Mouse (Mus musculus) MEL (cell line): ENCODE data around the gene Lrig3. TPM values are rescaled to one million over a fixed set of nuclear protein-coding genes. Genes with fewer than 3 reads are reported as not detected.

Source experiments
- DNase-seq: peaks from one replicate; pipeline ENCODE4 v3.0.0; 2011; ENCODE audit warnings: low read depth, low spot score
- H3K27ac ChIP-seq: 2 replicates; pipeline ENCODE4 v1.5.1; 2012; ENCODE audit warnings: low read depth, mild to moderate bottlenecking, control low read depth, low read length, moderate library complexity; ENCODE audit not compliant: control insufficient read depth
- H3K27me3 ChIP-seq, 2 experiments: fragments of 150-350 bp in 1 of 2; sonication (generic) in 1 of 2; 2 replicates each; pipeline ENCODE4 v1.6.1; 2012; ENCODE audit warnings: low read length in 2 of 2, mild to moderate bottlenecking in 2 of 2, improper control_type of control experiment in 1 of 2, moderate library complexity in 1 of 2; ENCODE audit not compliant: insufficient read depth in 2 of 2, control insufficient read depth in 1 of 2
- H3K36me3 ChIP-seq, 2 experiments: 2 replicates each; pipeline ENCODE4 v1.6.1; 2012 to 2014; ENCODE audit warnings: low read length in 2 of 2, improper control_type of control experiment in 1 of 2, inconsistent platforms in 1 of 2, mild to moderate bottlenecking in 1 of 2; ENCODE audit not compliant: insufficient read depth in 2 of 2, control insufficient read depth in 1 of 2
- H3K4me1 ChIP-seq, 2 experiments: fragments of 150-350 bp in 1 of 2; sonication (generic) in 1 of 2; 2 replicates each; pipeline ENCODE4 v1.6.1; 2012; ENCODE audit warnings: low read length in 2 of 2, improper control_type of control experiment in 1 of 2, mild to moderate bottlenecking in 1 of 2; ENCODE audit not compliant: insufficient read depth in 2 of 2, control insufficient read depth in 1 of 2
- H3K4me3 ChIP-seq, 2 experiments: fragments of 150-350 bp in 1 of 2; sonication (generic) in 1 of 2; 2 replicates each; pipeline ENCODE4 v1.5.1; 2012; ENCODE audit warnings: low read depth in 2 of 2, low read length in 2 of 2, mild to moderate bottlenecking in 2 of 2, moderate library complexity in 2 of 2, control low read depth in 1 of 2, improper control_type of control experiment in 1 of 2; ENCODE audit not compliant: control insufficient read depth in 1 of 2, insufficient read depth in 1 of 2
- H3K79me2 ChIP-seq: 2 replicates; pipeline ENCODE4 v1.6.1; 2012; ENCODE audit warnings: mild to moderate bottlenecking, low read length, moderate library complexity; ENCODE audit not compliant: control insufficient read depth, poor library complexity, insufficient read depth
- H3K9ac ChIP-seq: 2 replicates; pipeline ENCODE4 v1.6.1; 2012; ENCODE audit warnings: low read depth, mild to moderate bottlenecking, control low read depth, low read length, moderate library complexity; ENCODE audit not compliant: control insufficient read depth, poor library complexity, severe bottlenecking
- H3K9me3 ChIP-seq: fragments of 150-350 bp; sonication (generic); replicated peaks from 2 replicates; pipeline ENCODE4 v1.6.1; 2012; ENCODE audit warnings: mild to moderate bottlenecking, low read length, improper control_type of control experiment, moderate library complexity; ENCODE audit not compliant: insufficient read depth
- BHLHE40 ChIP-seq: IDR thresholded peaks from 2 replicates; pipeline ENCODE4 v1.6.1; 2012; ENCODE audit warnings: low read depth, mild to moderate bottlenecking, inconsistent platforms, low read length, improper control_type of control experiment, borderline replicate concordance
- CHD1 ChIP-seq: IDR thresholded peaks from 2 replicates; pipeline ENCODE4 v1.6.1; 2012; ENCODE audit warnings: low read depth, mild to moderate bottlenecking, inconsistent platforms, low read length, improper control_type of control experiment
- CTCF ChIP-seq, 3 experiments: IDR thresholded peaks in 2 of 3; conservative IDR thresholded peaks in 1 of 3; 2 replicates each; pipeline ENCODE4 v1.5.1; 2011 to 2012; ENCODE audit warnings: low read length in 3 of 3, low read depth in 2 of 3, mild to moderate bottlenecking in 2 of 3, improper control_type of control experiment in 1 of 3, inconsistent platforms in 1 of 3, mixed read lengths in 1 of 3, moderate library complexity in 1 of 3; ENCODE audit not compliant: control insufficient read depth in 1 of 3, insufficient read depth in 1 of 3, poor library complexity in 1 of 3, severe bottlenecking in 1 of 3
- ELF1 ChIP-seq: IDR thresholded peaks from 2 replicates; pipeline ENCODE4 v1.6.1; 2014; ENCODE audit warnings: low read depth, mild to moderate bottlenecking, inconsistent platforms, low read length, improper control_type of control experiment, moderate library complexity
- EP300 ChIP-seq, 2 experiments: IDR thresholded peaks; 2 replicates each; pipeline ENCODE4 v1.6.1; 2011; ENCODE audit warnings: improper control_type of control experiment in 2 of 2, low read length in 2 of 2, low read depth in 1 of 2, mild to moderate bottlenecking in 1 of 2
- HCFC1 ChIP-seq: IDR thresholded peaks from 2 replicates; pipeline ENCODE4 v1.6.1; 2012; ENCODE audit warnings: low read depth, mild to moderate bottlenecking, inconsistent platforms, low read length, improper control_type of control experiment, moderate library complexity
- JUND ChIP-seq: IDR thresholded peaks from 2 replicates; pipeline ENCODE4 v1.6.1; 2011; ENCODE audit warnings: low read depth, mild to moderate bottlenecking, improper control_type of control experiment, low read length
- KAT2A ChIP-seq: conservative IDR thresholded peaks from 2 replicates; pipeline ENCODE4 v1.6.1; 2012; ENCODE audit warnings: low read depth, low read length, improper control_type of control experiment, inconsistent platforms
- MAFK ChIP-seq: IDR thresholded peaks from 2 replicates; pipeline ENCODE4 v1.6.1; 2011; ENCODE audit warnings: low read depth, mild to moderate bottlenecking, low read length, improper control_type of control experiment, borderline replicate concordance
- MAZ ChIP-seq: IDR thresholded peaks from 2 replicates; pipeline ENCODE4 v1.6.1; 2012; ENCODE audit warnings: low read depth, mild to moderate bottlenecking, inconsistent platforms, low read length, improper control_type of control experiment
- MYB ChIP-seq: IDR thresholded peaks from 2 replicates; pipeline ENCODE4 v1.6.1; 2011; ENCODE audit warnings: mild to moderate bottlenecking, low read depth, low read length, improper control_type of control experiment
- POLR2A ChIP-seq, 2 experiments: IDR thresholded peaks; 2 replicates each; pipeline ENCODE4 v1.6.1; 2011 to 2012; ENCODE audit warnings: low read length in 2 of 2, mild to moderate bottlenecking in 2 of 2, control low read depth in 1 of 2, improper control_type of control experiment in 1 of 2, low read depth in 1 of 2, moderate library complexity in 1 of 2; ENCODE audit not compliant: control insufficient read depth in 1 of 2, insufficient read depth in 1 of 2, poor library complexity in 1 of 2
- POLR2AphosphoS2 ChIP-seq: IDR thresholded peaks from 2 replicates; pipeline ENCODE4 v1.6.1; 2011; ENCODE audit warnings: low read length, improper control_type of control experiment
- POLR2AphosphoS5 ChIP-seq: IDR thresholded peaks from 2 replicates; pipeline ENCODE4 v1.6.1; 2012; ENCODE audit warnings: low read depth, borderline replicate concordance, mild to moderate bottlenecking, inconsistent platforms, low read length, moderate library complexity, mixed read lengths
- RAD21 ChIP-seq: IDR thresholded peaks from 2 replicates; pipeline ENCODE4 v1.6.1; 2011; ENCODE audit warnings: mild to moderate bottlenecking, low read depth, low read length, improper control_type of control experiment
- RCOR1 ChIP-seq: IDR thresholded peaks from 2 replicates; pipeline ENCODE4 v1.6.1; 2012; ENCODE audit warnings: low read depth, mild to moderate bottlenecking, inconsistent platforms, low read length, improper control_type of control experiment
- SMC3 ChIP-seq: IDR thresholded peaks from 2 replicates; pipeline ENCODE4 v1.6.1; 2011; ENCODE audit warnings: low read depth, low read length, improper control_type of control experiment
- TBP ChIP-seq: IDR thresholded peaks from 2 replicates; pipeline ENCODE4 v1.8.0; 2011; ENCODE audit warnings: low read depth, low read length, improper control_type of control experiment
- TCF12 ChIP-seq: IDR thresholded peaks from 2 replicates; pipeline ENCODE4 v1.6.1; 2014; ENCODE audit warnings: low read depth, mild to moderate bottlenecking, inconsistent platforms, low read length, improper control_type of control experiment, moderate library complexity
- ZC3H11A ChIP-seq: IDR thresholded peaks from 2 replicates; pipeline ENCODE4 v1.6.1; 2012; ENCODE audit warnings: low read depth, mild to moderate bottlenecking, inconsistent platforms, low read length, improper control_type of control experiment
- ZKSCAN1 ChIP-seq: IDR thresholded peaks from 2 replicates; pipeline ENCODE4 v1.6.1; 2012; ENCODE audit warnings: low read depth, mild to moderate bottlenecking, inconsistent platforms, low read length, improper control_type of control experiment, moderate library complexity
- ZMIZ1 ChIP-seq: IDR thresholded peaks from 2 replicates; pipeline ENCODE4 v1.6.1; 2012; ENCODE audit warnings: low read depth, mild to moderate bottlenecking, inconsistent platforms, low read length, improper control_type of control experiment, moderate library complexity
- ZNF384 ChIP-seq: IDR thresholded peaks from 2 replicates; pipeline ENCODE4 v1.6.1; 2012; ENCODE audit warnings: low read depth, mild to moderate bottlenecking, inconsistent platforms, low read length, improper control_type of control experiment
- polyA plus RNA-seq, 2 experiments: library from polyadenylated mRNA; stranded (reverse) in 1 of 2; unstranded in 1 of 2; fragments of >175 nt in 1 of 2; fragments of >200 nt in 1 of 2; gene quantifications; 2 replicates each; pipeline versions ENCODE4 v1.2.1 to v1.2.4; 2012; ENCODE audit warnings: low replicate concordance in 2 of 2, low read depth in 1 of 2; ENCODE audit not compliant: insufficient read length in 2 of 2, insufficient read depth in 1 of 2, missing spikeins in 1 of 2
- total RNA-seq: library from RNA; depleted of rRNA; stranded (reverse); fragments of 300-350 nt; gene quantifications from 2 replicates; pipeline ENCODE4 v1.2.3, GENCODE M21; 2012

Lrig3 gene
- total and polyA plus RNA-seq, 3 experiments: not detected

DNA sequence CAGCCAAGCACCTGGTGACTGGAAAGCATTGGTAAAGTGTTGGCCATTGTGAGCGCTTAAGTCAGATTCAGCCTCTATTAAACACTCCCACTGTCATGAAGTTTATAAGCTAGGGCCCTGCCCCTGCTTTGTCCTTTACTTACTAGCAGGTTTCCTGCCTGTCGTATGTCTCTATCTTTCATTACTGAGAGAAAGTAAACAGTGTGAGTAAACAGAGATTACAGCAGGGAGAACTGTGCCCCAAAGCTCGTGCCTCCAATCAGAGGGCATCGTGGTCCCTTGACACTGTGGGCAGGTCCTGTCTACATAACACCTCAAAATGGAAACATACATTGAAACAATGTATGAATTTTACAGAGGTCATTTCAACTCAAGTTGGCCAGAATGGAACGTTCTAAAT lies 14.3 kb upstream of the Lrig3 start:
- DNase-seq: no peak
- no peaks in the 10 kb centered on the region for H3K79me2 ChIP-seq
- H3K4me3 ChIP-seq: no peak overlapping the region
- H3K9me3 ChIP-seq: no peaks in the 10 kb centered on the region
- H3K4me1 ChIP-seq: no peaks in the 10 kb centered on the region
- TF ChIP-seq HCFC1 (no peak), BHLHE40 (no peak), MAFK (no peak), RCOR1 (no peak), ZKSCAN1 (no peak), POLR2AphosphoS2 (no peak), TBP (no peak), ZNF384 (no peak), KAT2A (no peak), TCF12 (no peak), SMC3 (no peak)
- H3K9ac ChIP-seq: no peak overlapping the region
- H3K36me3 ChIP-seq: no peaks in the 10 kb centered on the region
- no peaks in the 10 kb centered on the region for H3K27me3 ChIP-seq
- no peak overlapping the region for H3K27ac ChIP-seq

DNA sequence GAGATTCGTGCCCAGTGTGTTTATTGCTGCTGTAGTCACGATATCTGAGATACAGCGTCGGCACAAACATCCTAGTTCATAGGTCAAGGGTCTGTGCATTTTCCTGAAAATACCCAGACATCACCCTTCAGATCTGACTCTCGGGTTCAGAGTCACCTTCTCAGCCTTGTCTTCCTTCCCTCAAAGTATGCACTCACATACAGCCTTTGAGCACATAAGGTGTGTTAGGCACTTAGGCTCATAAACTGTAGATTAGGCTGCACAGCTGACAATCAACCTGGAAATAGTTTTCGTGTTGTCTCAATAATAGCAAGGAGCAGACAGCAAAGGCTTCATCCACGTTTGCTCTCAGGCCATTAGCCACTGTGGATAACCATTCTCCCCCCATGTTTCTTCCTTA lies 11.6 kb upstream of the Lrig3 start:
- TF ChIP-seq RAD21 (no peak), MAZ (no peak), ZKSCAN1 (no peak), MYB (no peak), ZC3H11A (no peak), BHLHE40 (no peak), EP300 (IDR thresholded peaks at IDR 0.05; ENCODE audit: low read depth in 1 of 2, low read length in 2 of 2) (no peak), ZNF384 (no peak), POLR2A (IDR thresholded peaks at IDR 0.05; ENCODE audit: control insufficient read depth in 1 of 2, insufficient read depth in 1 of 2, low read depth in 1 of 2, low read length in 2 of 2, poor library complexity in 1 of 2) (no peak), ZMIZ1 (no peak), CHD1 (no peak), JUND (no peak), KAT2A (no peak), MAFK (no peak), POLR2AphosphoS5 (no peak), ELF1 (no peak), CTCF (IDR thresholded peaks at IDR 0.05 in 2 of 3, conservative IDR thresholded peaks at IDR 0.05 in 1 of 3; ENCODE audit: control insufficient read depth in 1 of 3, insufficient read depth in 1 of 3, low read depth in 2 of 3, low read length in 3 of 3, poor library complexity in 1 of 3, severe bottlenecking in 1 of 3) (no peak)
- Histone ChIP-seq H3K27me3 (no peaks in the 10 kb centered on the region), H3K9ac (no peak overlapping the region), H3K79me2 (no peaks in the 10 kb centered on the region), H3K36me3 (no peaks in the 10 kb centered on the region), H3K9me3 (no peaks in the 10 kb centered on the region), H3K4me3 (no peak overlapping the region), H3K4me1 (no peaks in the 10 kb centered on the region), H3K27ac (no peak overlapping the region)
- DNase-seq: no peak
